Mouse (Mus musculus): ENCODE measurements around the gene Samd14. TPM values are rescaled to one million over a fixed set of nuclear protein-coding genes. Genes with fewer than 3 reads are reported as not detected.

The Samd14 gene
- total RNA-seq, 2 experiments from 2014 or later = 38.2 to 42.8 TPM

DNA sequence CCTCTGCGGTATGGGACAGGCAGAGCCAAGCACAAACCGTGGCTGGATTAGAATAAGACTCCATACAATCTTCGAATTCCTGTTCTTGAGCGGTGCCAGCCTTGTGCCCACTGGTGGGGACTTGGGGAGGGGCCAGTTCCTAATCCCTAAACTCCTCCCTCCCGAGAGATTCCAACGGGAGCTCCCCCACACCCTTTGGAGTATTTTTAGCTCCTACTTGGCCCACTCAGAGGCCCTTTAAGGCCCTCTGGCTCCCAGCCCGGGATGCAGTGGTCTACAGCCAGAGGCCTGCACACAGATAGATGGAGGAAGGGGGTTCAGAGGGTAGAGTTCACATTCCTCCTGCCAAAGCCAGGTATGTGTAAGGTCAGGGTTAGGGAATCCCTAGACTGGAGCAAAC lies 61.6 kb downstream of the Samd14 start:
- DNase-seq (ENCODE audit: low spot score in 2 of 2) = no peak

DNA sequence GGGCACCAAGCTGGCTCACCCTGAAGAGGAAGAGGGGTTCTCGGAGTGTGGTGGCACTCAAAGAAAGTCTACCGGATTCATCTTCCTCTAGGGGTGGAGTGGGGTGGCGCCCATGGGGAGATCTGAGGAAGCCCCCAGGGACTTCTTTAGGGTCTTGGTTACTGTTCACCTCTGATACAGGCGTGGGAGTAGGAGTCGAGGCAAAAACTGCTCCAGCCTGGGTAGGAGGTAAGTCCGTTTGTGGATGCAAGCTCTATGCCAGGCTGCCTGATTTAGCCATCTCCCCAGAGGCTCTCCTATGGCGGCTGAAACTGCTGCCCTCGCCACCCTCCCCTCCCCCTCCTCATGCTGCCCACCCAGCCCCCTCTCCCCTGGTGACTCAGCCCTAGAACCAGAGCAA lies 62.5 kb downstream of the Samd14 start:
- no peak for DNase-seq (ENCODE audit: low spot score in 2 of 2)

DNA sequence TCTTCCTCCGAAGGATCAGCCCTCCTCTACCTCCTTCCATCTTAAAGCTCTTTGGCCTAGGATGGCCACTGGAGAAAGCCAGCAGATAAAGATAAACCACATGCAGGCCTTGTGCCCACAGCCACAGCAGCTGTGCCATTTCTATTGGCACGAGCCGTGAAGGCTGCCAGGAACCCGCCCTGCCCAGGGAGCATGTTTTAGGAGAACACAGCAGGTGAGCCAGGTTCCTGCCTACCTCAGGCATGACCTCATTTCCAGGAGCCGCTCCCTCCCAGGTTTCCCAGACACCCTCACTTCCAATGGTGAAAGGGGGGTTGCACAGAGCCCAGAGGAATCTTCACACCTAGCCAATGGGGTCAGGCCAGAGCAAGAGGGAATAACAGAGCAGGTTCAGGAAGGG lies 63.1 kb downstream of the Samd14 start:
- no peak for DNase-seq (ENCODE audit: low spot score in 2 of 2)

DNA sequence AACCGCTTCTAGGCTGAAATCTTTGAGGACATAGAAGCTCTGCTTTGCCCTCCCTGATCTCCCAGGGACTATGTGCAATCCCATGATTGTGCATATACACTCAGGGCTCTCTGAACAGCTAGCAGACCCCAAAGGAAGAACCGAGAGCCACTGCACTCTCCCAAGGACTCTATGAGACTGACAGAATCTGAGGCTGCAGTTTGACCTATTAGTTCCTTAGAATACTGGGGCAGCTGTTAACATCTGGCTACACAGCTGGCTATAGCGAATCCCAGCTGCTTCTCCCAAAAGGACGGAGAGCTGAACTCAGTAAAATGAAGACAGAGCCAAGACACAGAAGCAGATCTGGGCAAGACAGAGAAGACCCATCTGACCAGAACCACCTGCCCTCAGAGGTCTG lies 64.2 kb downstream of the Samd14 start:
- no peak for DNase-seq (ENCODE audit: low spot score in 2 of 2)

DNA sequence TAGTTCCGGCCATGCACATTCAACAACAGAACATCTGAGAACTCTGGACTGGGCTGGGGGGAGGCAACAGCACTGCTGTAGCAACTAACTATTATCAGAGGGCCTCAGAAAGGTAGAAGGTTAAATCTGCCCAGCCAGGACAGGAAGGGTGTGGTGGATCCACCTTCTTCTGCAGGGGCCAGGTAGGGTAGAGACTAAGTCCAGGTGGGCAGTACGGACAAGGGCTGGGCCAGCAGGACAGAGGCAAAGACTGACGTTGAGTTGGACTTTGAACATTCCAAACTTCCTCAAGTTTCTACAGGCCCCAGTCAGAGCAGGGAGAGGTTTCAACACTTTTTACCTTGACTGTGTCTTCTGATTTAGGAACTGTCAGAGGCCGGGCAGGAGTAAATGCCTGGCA lies 65.0 kb downstream of the Samd14 start:
- no peak for DNase-seq (ENCODE audit: low spot score in 2 of 2)

DNA sequence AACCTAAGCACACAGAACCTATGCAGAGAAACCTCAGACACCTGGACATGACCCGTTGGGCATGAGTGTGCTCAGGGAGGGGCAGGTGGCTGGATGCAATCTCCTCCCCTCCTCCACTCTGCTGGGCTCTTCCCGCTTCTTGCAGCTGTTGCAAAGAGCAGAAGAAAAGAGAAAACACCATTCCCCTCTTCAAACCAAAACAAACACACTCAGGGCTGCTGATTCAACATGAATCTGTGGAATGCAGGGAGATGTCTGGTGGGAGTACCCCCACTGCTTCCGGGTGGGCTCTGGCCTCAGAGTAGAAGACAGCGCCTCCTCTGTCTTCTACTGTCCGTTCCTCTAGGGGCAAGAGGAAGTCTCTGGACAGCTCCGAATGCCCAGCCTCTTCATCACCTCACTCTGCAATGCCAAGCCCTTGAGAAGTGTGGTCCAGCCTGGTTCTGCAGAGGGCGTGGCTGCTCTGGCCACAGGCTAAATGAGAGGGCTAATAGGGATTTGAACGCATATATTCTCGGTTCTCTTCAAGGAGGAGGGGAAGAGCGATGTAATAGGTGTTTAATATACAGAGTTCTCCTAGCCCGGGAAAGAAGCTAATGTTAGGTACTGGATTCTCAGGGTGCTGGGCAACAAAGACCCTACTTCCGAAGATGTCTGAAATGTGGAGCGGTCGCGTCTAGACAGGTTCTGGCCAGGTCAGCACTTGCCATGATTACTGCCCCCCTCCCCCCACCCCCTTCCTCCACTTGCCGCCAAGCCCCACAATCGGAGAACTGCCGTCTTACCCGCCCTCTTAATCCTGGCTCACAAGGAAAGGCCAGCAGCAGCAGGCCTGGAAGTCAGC lies 65.7 kb downstream of the Samd14 start:
- no peak for DNase-seq (ENCODE audit: low spot score in 2 of 2)

Other genes with a start within 250 kb of the Samd14 start
- not detected for gene Tmem92, start 227.2 kb upstream of the Samd14 start, total RNA-seq (2021)
- 1 to 10 TPM; 4.3 to 5.2 TPM for gene Col1a1, start 73.7 kb upstream of the Samd14 start, total RNA-seq (2021)
- gene Hils1, start 42.3 kb upstream of the Samd14 start, total RNA-seq (2021) = not detected
- gene Sgca, start 33.6 kb upstream of the Samd14 start, total RNA-seq (2021) = under 1 TPM in 1 of 2 experiments, not detected in 1; 0.27 TPM
- gene Ppp1r9b, start 18.8 kb upstream of the Samd14 start, total RNA-seq (2021) = 1,000 to 10,000 TPM in 1 of 2 experiments, 100 to 1,000 TPM in 1; 993 to 1,036 TPM
- 100 to 1,000 TPM; 137 to 142 TPM for gene Pdk2, start 31.5 kb downstream of the Samd14 start, total RNA-seq (2021)
- 10 to 100 TPM; 11.2 to 14.0 TPM for gene Itga3, start 66.9 kb downstream of the Samd14 start, total RNA-seq (2021)
- gene Dlx3, start 110.2 kb downstream of the Samd14 start, total RNA-seq (2021) = not detected
- under 1 TPM; 0.13 to 0.17 TPM for gene Dlx4, start 136.4 kb downstream of the Samd14 start, total RNA-seq (2021)

All from layer of hippocampus, adult 18-20 months (tissue).